Mouse (Mus musculus) kidney, adult 2 months (tissue): ENCODE measurements at regions not wholly inside any gene's neighbourhood (a gene's known extent, or its start where the extent isn't known, plus 50 kb on each side); places are given as distances from the start of the nearest gene placed in this dataset.
"Not testable (repeated sequence)": the region's sequence is repeated elsewhere in the genome, so short reads cannot be mapped to it uniquely, and the experiment has no call there.

Source experiments
- DNase-seq: peaks from one replicate; pipeline ENCODE4 v3.0.0; 2021
- H3K27ac ChIP-seq: fragments of 200-500 bp; 2 replicates; pipeline ENCODE4 v1.5.1; 2012; ENCODE audit warnings: low read depth, low read length, control low read depth, inconsistent platforms; ENCODE audit not compliant: insufficient read depth
- H3K27me3 ChIP-seq: fragments of 200-500 bp; replicated peaks from 2 replicates; pipeline ENCODE4 v1.6.1; 2012; ENCODE audit warnings: mild to moderate bottlenecking, moderate library complexity, low read length, inconsistent platforms; ENCODE audit not compliant: control insufficient read depth, insufficient read depth
- H3K36me3 ChIP-seq: fragments of 200-500 bp; 2 replicates; pipeline ENCODE4 v1.6.1; 2012; ENCODE audit warnings: mild to moderate bottlenecking, moderate library complexity, low read length, inconsistent platforms; ENCODE audit not compliant: control insufficient read depth, insufficient read depth
- H3K4me1 ChIP-seq: fragments of 200-500 bp; 2 replicates; pipeline ENCODE4 v1.6.1; 2011; ENCODE audit warnings: low read length; ENCODE audit not compliant: control insufficient read depth, insufficient read depth
- H3K4me3 ChIP-seq: fragments of 200-500 bp; 2 replicates; pipeline ENCODE4 v1.5.1; 2011; ENCODE audit warnings: mild to moderate bottlenecking, low read depth, low read length, control low read depth; ENCODE audit not compliant: insufficient read depth
- CTCF ChIP-seq: fragments of 200-500 bp; conservative IDR thresholded peaks from 2 replicates; pipeline ENCODE4 v1.5.1; 2011; ENCODE audit warnings: low read depth, mild to moderate bottlenecking, control low read depth, low read length, moderate library complexity, mixed read lengths; ENCODE audit not compliant: insufficient read depth, insufficient read length
- POLR2A ChIP-seq: fragments of 200-500 bp; IDR thresholded peaks from one replicate; pipeline ENCODE4 v1.6.1; 2011; ENCODE audit warnings: low read depth, low read length, control low read depth
- WGBS: fragments of 180-500 bp; shearing (Covaris S2); methylation state at CpG from one replicate; pipeline ENCODE4 v1.1.7; 2018; 5-methylcytosine and 5-hydroxymethylcytosine counted together

DNA sequence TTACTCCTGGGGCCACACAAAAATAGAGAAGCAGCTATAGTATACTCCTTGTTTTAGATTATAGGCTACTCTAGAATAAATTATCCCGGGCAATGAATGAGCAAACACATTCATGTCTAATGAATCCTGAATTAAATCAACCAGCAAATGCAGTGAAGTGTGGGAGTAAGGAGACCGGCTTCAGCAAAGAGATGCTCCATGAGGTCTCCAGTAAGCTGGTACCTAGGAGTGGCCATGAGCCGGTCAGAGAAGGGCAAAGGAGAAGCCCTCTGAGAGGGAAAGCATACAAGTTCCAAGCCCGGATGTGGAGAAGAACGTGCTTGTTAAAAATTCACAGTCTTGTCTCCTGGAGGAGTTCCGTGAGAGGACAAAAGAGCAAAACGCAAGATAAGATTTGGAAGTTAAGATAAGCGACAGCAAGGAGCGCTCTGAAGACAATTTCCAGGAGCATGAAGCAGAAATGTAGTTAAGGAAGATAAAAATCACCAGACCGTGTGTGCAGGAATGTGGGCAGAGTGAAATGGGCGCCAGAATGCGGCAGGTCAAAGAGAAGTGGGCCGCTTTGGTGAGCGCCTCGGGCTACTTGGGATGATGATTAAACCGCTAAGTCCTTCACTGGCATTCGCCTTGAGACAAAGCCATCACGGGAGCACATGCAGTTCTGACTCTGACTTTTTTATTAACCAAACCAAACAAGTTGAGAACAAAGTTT, 123.2 kb downstream of the Mfap3l start:
- H3K27me3 ChIP-seq, result no peaks in the 10 kb centered on the region
- TF ChIP-seq POLR2A (no peak), CTCF (no peak)
- no peaks in the 10 kb centered on the region for H3K36me3 ChIP-seq
- 30% methylated on average over 18 of the region's 18 CpGs for WGBS
- peak overlapping the region; percentile 94 for H3K27ac ChIP-seq
- H3K4me3 ChIP-seq, result no peak overlapping the region
- H3K4me1 ChIP-seq, result peaks cover 6% of the 10 kb centered on the region
- peak; percentile 97 for DNase-seq

DNA sequence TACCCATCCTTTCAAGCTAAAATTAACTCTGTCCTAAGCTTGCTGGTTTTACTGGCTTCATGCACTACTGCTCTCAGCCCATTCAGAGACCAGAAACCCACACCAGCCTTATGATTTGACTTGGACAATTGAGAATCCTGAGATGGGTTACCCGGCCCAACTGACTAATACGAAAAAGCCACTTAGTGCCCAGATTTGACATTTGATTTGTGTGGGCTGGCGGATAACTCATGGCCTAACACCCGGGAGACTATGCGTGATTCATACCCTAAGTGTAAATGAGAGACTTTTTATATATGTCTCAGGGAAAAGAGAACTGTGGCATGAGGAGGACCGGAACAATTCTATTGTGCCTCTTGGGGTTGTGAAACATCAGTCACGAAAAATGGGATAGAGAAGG, 126.3 kb upstream of the Hpf1 start:
- H3K27me3 ChIP-seq, result no peaks in the 10 kb centered on the region

DNA sequence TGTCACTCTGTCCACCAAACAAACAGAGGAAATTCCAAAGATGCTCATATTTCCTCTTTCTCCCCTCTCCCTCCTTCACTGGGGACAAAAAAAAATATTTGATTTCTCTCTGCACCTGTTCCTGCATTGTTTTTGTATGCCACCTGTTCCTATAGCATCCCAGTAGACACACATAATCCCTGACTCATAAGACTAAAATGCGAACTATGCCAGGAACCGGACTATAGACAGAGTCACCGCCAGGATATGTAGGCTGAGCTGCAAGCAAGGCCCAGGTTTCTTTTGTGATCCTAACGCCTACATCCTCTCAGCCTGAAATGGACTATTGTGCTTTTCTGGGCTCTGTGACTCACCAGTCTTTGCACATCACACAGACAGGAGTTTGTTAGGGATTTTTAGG, 116.9 kb upstream of the Hpf1 start:
- H3K27ac ChIP-seq, result no peak overlapping the region
- no peaks in the 10 kb centered on the region for H3K4me1 ChIP-seq
- H3K27me3 ChIP-seq, result no peaks in the 10 kb centered on the region
- no peaks in the 10 kb centered on the region for H3K36me3 ChIP-seq
- H3K4me3 ChIP-seq, result no peak overlapping the region
- no peak for DNase-seq
- WGBS, result 68% methylated on average over 4 of the region's 4 CpGs
- TF ChIP-seq POLR2A (no peak), CTCF (no peak)

More for the DNA sequence above, 126.3 kb upstream of the Hpf1 start:
- H3K27ac ChIP-seq, result no peak overlapping the region
- H3K4me3 ChIP-seq, result no peak overlapping the region
- H3K4me1 ChIP-seq, result peaks cover 3% of the 10 kb centered on the region; the same call in 1 of the 2 replicates
- no peak for DNase-seq
- TF ChIP-seq POLR2A (no peak), CTCF (no peak)
- WGBS, result 86% methylated on average over 7 of the region's 7 CpGs
- no peaks in the 10 kb centered on the region for H3K36me3 ChIP-seq

DNA sequence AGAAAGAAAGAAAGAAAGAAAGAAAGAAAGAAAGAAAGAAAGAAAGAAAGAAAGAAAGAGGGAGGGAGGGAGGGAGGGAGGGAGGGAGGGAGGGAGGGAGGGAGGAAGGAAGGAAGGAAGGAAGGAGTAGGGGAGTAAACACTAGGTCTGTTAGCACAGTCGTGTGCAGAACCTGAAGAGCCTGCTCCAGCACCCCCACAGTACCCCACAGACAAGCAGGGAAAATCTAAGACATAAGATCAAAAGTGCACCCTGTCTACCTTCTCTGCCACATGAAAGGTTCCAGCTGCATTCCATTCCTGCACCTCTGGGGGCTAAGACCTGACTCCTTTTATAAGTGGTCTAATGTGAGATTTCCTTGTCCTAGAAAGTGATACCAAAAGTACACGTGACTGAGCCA, 114.0 kb upstream of the Hpf1 start:
- DNase-seq, H3K4me1 ChIP-seq, H3K27ac ChIP-seq, H3K36me3 ChIP-seq, H3K27me3 ChIP-seq, H3K4me3 ChIP-seq: not testable (repeated sequence)
- whole genome bisulfite sequencing, result 25% methylated on average over 2 of the region's 2 CpGs

DNA sequence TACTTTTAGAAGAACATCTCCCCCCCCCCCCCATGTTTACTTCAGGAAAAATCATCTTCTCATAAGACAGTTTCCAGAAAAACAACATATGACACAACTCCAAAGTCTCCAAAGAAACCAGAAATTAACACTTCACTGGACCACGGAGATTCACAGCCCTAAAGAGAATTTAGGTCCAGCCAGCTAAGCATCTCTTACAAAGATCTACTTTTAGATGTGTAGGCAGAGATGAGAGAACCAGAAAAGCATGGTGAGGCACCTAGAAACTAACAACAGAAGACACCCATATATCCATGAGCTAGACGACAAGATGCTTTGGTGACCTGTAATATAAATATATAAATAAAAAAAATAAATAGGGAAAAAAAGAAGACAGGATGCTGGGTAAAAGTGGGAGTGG, 105.2 kb upstream of the Hpf1 start:
- Histone ChIP-seq H3K4me1 (no peaks in the 10 kb centered on the region), H3K4me3 (no peak overlapping the region), H3K27ac (no peak overlapping the region), H3K36me3 (no peaks in the 10 kb centered on the region), H3K27me3 (no peaks in the 10 kb centered on the region)
- WGBS, result 82% methylated on average over 2 of the region's 2 CpGs
- DNase-seq, result no peak
- TF ChIP-seq POLR2A, result no peak
- no peak for TF ChIP-seq CTCF

DNA sequence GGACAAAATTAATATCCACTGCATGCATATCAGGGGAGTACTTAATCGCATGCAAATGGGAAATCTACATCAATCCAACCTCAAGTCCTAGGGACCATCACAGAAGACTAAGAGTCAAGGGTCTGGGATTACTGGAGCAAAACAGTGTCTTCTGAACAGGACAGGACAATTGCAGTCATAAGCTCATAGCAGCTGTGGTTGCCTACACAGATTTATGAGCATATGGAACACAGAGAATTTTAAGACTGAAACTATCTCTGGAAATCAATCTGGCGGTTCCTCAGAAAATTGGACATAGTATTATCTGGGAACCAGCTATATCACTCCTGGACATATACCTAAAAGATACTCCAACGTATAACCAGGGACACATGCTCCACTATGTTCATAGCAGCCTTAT, 99.8 kb upstream of the Hpf1 start:
- TF ChIP-seq CTCF (no peak), POLR2A (no peak)
- 87% methylated on average over 3 of the region's 3 CpGs for WGBS
- no peak for DNase-seq
- Histone ChIP-seq H3K36me3 (no peaks in the 10 kb centered on the region), H3K4me1 (no peaks in the 10 kb centered on the region), H3K4me3 (no peak overlapping the region), H3K27ac (no peak overlapping the region), H3K27me3 (no peaks in the 10 kb centered on the region)

DNA sequence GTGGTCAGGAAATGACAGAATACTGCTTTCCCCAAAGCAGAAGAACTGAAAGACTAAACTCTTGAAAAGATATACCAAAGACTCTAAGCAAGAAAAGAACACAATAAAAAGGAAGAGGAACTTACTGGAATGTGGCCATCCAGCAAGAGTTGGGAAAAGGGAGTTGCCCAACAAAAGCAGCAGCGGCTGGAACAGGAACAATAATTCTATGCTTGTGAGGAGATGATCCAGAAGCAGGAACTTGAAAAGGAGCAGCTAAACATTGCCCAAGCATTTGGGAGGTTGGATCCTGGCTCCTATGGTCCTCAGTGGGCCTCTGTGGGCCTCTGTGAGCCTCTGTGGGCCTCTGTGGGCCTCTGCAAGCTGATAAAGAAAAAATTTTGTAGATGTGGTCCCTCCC, 97.7 kb upstream of the Hpf1 start:
- DNase-seq, result no peak
- Histone ChIP-seq H3K4me3 (no peak overlapping the region), H3K36me3 (no peaks in the 10 kb centered on the region), H3K27me3 (no peaks in the 10 kb centered on the region), H3K4me1 (no peaks in the 10 kb centered on the region), H3K27ac (no peak overlapping the region)
- no peak for TF ChIP-seq CTCF
- 74% methylated on average over 1 of the region's 1 CpGs for WGBS
